Comparison of ENCODE assay signal across 25 mouse cellular contexts in the genomic region with DNA sequence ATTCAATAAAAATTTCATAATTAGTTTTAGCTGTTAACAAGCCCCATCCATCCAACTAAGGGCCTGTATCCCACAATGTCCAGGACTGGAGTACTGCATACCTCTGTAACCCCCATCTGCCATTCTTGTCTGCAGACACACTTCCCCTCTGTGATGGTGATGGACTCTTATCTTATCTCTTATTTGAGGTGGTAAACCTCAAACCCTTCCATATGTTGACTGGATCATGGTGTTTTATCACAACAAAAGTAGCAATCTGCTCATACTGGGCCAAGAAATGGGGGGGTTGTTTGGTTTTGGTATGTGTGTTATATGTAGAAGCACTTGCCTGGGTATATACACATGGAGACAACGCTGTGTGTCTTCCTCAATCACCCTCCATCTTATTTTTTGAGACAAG.
"Had no signal": no experiment of that assay in that cellular context is flagged by ENCODE, and none has a peak within 500 bp of the region (broad histone marks: within the 10 kb centered on the region; RNA-seq: fewer than 3 reads in every experiment).

No protein-coding gene starts in this region.

- DNase-seq: cerebellum, adult 9-10 months; cerebellum, adult 9-11 months; cerebellum, postnatal 10 days; cerebellum, postnatal 14 days; cerebellum, postnatal 25 days; cerebellum, postnatal 36 days; embryo, embryonic 11 days; forebrain, postnatal 0 days; gastrocnemius, adult 2 months; gastrocnemius, postnatal 10 days; gastrocnemius, postnatal 14 days; gastrocnemius, postnatal 25 days; gastrocnemius, postnatal 36 days; heart, adult 11 months; heart, adult 18-20 months; heart, adult 2 months had no signal

- H3K27me3 ChIP-seq: embryonic facial prominence, embryonic 12.5 days; embryonic facial prominence, embryonic 13.5 days; embryonic facial prominence, embryonic 15.5 days; forebrain, embryonic 12.5 days; forebrain, embryonic 13.5 days; forebrain, embryonic 15.5 days had no signal

- H3K4me3 ChIP-seq: embryonic facial prominence, embryonic 10.5 days; embryonic facial prominence, embryonic 12.5 days; embryonic facial prominence, embryonic 13.5 days; embryonic facial prominence, embryonic 15.5 days; erythroblast, embryonic 14.5 days; forebrain, embryonic 10.5 days; forebrain, embryonic 12.5 days; forebrain, embryonic 13.5 days; forebrain, embryonic 15.5 days; gastrocnemius, adult 2 months; heart, adult 2 months had no signal

- H3K36me3 ChIP-seq: forebrain, embryonic 15.5 days had no signal

- H3K9ac ChIP-seq: embryonic facial prominence, embryonic 12.5 days; embryonic facial prominence, embryonic 13.5 days; embryonic facial prominence, embryonic 15.5 days; forebrain, embryonic 12.5 days; forebrain, embryonic 13.5 days; forebrain, embryonic 15.5 days; forebrain, postnatal 0 days had no signal

- H3K27ac ChIP-seq: embryonic facial prominence, embryonic 10.5 days; embryonic facial prominence, embryonic 12.5 days; embryonic facial prominence, embryonic 13.5 days; embryonic facial prominence, embryonic 15.5 days; forebrain, embryonic 10.5 days; forebrain, embryonic 12.5 days; forebrain, embryonic 13.5 days; forebrain, embryonic 15.5 days; gastrocnemius, adult 2 months; heart, adult 2 months had no signal

- H3K9me3 ChIP-seq: embryonic facial prominence, embryonic 10.5 days; embryonic facial prominence, embryonic 12.5 days; embryonic facial prominence, embryonic 13.5 days; embryonic facial prominence, embryonic 15.5 days; forebrain, embryonic 10.5 days; forebrain, embryonic 12.5 days; forebrain, embryonic 13.5 days; forebrain, embryonic 15.5 days had no signal
